Mouse (Mus musculus) midbrain, embryonic 10.5 days (tissue): ENCODE data around the gene Zfx. TPM values are rescaled to one million over a fixed set of nuclear protein-coding genes. Genes with fewer than 3 reads are reported as not detected.

Source experiments
- DNase-seq: peaks from one replicate; pipeline ENCODE4 v3.0.0-alpha.2; 2017; ENCODE audit warnings: low spot score
- H3K27ac ChIP-seq: fragments of 300-500 bp; sonication (generic); replicated peaks from 2 replicates; pipeline ENCODE4 v1.5.1; 2016; ENCODE audit warnings: mild to moderate bottlenecking
- H3K27me3 ChIP-seq: fragments of 300-500 bp; sonication (generic); 2 replicates; pipeline ENCODE4 v1.6.1; 2016; ENCODE audit warnings: low read depth, mild to moderate bottlenecking; ENCODE audit not compliant: poor library complexity, severe bottlenecking
- H3K36me3 ChIP-seq: fragments of 300-500 bp; sonication (generic); 2 replicates; pipeline ENCODE4 v1.6.1; 2016; ENCODE audit warnings: mild to moderate bottlenecking, moderate library complexity
- H3K4me1 ChIP-seq: fragments of 300-500 bp; sonication (generic); 2 replicates; pipeline ENCODE4 v1.6.1; 2016
- H3K4me3 ChIP-seq: fragments of 300-500 bp; sonication (generic); 2 replicates; pipeline ENCODE4 v1.5.1; 2016; ENCODE audit warnings: mild to moderate bottlenecking, moderate library complexity
- H3K9me3 ChIP-seq: fragments of 300-500 bp; sonication (generic); replicated peaks from 2 replicates; pipeline ENCODE4 v1.6.1; 2016; ENCODE audit warnings: mild to moderate bottlenecking
- WGBS: fragments of 180-500 bp; shearing (Covaris S2); methylation state at CpG from one replicate; pipeline ENCODE4 v1.1.7; 2016; 5-methylcytosine and 5-hydroxymethylcytosine counted together
- polyA plus RNA-seq: library from polyadenylated mRNA; unstranded; fragments of >200 nt; fragmentation: Nextera tagmentation; extraction: Ambion mirVana; gene quantifications from 2 replicates; pipeline ENCODE4 v1.2.1, GENCODE M21; 2016

Gene Zfx
- polyA plus RNA-seq, 1 experiment from 2014 or later, result 27.0 TPM

DNA sequence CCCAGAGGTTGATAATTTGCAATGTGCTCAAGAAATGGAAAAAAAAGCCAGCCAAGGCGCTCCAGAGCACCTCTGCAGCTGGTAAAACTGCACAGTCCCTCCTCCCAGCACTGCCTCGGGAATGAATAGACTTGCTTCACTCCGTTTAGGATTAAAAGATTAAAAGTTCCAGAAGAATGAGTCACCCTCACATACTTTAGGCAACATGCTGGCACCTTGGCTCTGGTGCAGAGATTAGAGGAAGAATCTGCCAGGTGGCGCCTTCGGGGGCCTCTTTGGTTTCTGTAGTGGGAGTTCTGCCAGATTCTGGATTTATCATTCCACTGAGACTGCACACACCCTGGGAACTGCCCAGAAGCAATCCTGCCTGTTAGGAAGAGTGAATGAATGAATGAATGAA lies 75.5 kb downstream of the Zfx start:
- H3K9me3 ChIP-seq, result no peaks in the 10 kb centered on the region
- no peak for DNase-seq
- H3K4me3 ChIP-seq, result no peak overlapping the region
- H3K4me1 ChIP-seq, result peaks cover 5% of the 10 kb centered on the region; the same call in 1 of the 2 replicates
- H3K27me3 ChIP-seq, result peaks cover 71% of the 10 kb centered on the region
- WGBS, result 24% methylated on average over 5 of the region's 5 CpGs
- H3K27ac ChIP-seq, result no peak overlapping the region
- H3K36me3 ChIP-seq, result no peaks in the 10 kb centered on the region

DNA sequence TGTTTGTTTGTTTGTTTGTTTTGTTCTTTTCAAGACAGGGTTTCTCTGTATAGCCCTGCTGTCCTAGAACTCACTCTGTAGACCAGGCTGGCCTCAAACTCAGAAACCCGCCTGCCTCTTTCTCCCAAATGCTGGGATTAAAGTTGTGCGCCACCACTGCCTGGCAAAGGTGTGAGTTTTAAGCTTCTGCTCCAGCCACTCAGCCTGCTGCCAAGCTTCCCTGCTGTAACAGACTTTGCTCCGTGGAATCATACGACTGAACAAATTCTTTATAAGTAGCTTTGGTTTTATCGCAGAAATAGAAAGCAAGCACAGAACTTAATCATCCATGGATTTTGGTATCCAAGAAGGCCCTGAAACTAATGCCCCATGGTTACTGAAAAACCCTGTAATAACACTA lies 76.1 kb downstream of the Zfx start:
- WGBS, result 80% methylated on average over 5 of the region's 5 CpGs
- H3K27ac ChIP-seq, result no peak overlapping the region
- H3K4me1 ChIP-seq, result peaks cover 5% of the 10 kb centered on the region; the same call in 1 of the 2 replicates
- no peaks in the 10 kb centered on the region for H3K36me3 ChIP-seq
- H3K27me3 ChIP-seq, result peaks cover 69% of the 10 kb centered on the region
- H3K9me3 ChIP-seq, result no peaks in the 10 kb centered on the region
- DNase-seq, result no peak
- no peak overlapping the region for H3K4me3 ChIP-seq

DNA sequence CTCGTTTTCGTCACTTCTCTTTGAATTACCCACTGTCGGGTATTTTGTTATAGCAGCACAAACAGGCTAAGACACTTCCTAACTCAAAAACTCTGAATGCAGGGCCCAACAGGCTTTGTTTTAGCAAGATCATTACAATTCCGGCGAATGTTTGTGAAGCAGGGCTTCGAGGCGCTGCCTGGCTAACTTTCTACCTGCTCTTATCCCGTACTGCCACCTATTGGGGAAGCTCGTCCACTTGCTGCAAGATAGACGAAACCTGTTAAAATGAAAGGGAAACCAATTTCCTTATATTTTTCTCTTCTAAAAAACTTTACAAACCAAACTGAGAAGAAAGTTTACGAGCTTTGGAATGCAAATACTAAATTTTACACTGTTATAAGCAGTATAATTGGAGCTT lies 90.6 kb downstream of the Zfx start:
- H3K27me3 ChIP-seq, result peaks cover 90% of the 10 kb centered on the region
- H3K4me1 ChIP-seq, result no peaks in the 10 kb centered on the region
- H3K4me3 ChIP-seq, result no peak overlapping the region
- 45% methylated on average over 11 of the region's 11 CpGs for WGBS
- H3K9me3 ChIP-seq, result no peaks in the 10 kb centered on the region
- H3K27ac ChIP-seq, result no peak overlapping the region
- H3K36me3 ChIP-seq, result no peaks in the 10 kb centered on the region
- DNase-seq, result no peak

DNA sequence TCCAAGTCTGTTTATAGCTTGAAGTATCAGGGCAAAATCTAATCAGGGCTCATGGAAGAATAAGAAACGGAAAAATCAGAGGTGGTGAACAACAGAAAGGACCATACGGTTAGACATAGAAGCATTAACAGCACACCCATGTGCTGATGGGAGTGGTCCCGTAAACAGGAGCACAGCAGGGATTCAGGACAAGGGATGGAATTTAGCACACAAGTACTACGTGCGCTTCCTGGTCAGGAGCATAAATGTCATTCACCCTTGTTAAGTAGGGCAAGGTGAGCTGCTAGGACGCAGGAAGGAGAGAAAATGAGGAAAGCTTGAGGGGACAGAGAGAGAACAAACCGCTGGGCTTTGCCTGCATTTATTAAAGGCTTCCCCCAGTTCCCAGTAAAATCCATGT lies 93.4 kb downstream of the Zfx start:
- H3K27me3 ChIP-seq, result peaks cover 95% of the 10 kb centered on the region
- no peak overlapping the region for H3K4me3 ChIP-seq
- H3K36me3 ChIP-seq, result no peaks in the 10 kb centered on the region
- no peak overlapping the region for H3K27ac ChIP-seq
- 73% methylated on average over 7 of the region's 7 CpGs for WGBS
- H3K4me1 ChIP-seq, result no peaks in the 10 kb centered on the region
- no peaks in the 10 kb centered on the region for H3K9me3 ChIP-seq
- no peak for DNase-seq

Other genes starting within 250 kb of the Zfx start
- 0.06 TPM in 1 of 2 replicates, not detected in the other for gene AU015836, start 155.0 kb downstream of the Zfx start, polyA plus RNA-seq
- 109 and 112 TPM in 2 replicates for gene Eif2s3x, start 89.2 kb upstream of the Zfx start, polyA plus RNA-seq
- 7.1 and 10.1 TPM in 2 replicates for gene Klhl15, start 110.9 kb upstream of the Zfx start, polyA plus RNA-seq
- gene Fam90a1b, start 243.1 kb upstream of the Zfx start, polyA plus RNA-seq, result 0.12 and 0.20 TPM in 2 replicates
- gene Apoo, start 243.4 kb upstream of the Zfx start, polyA plus RNA-seq, result 109 and 112 TPM in 2 replicates